Mouse (Mus musculus) ES-Bruce4 (cell line): ENCODE measurements around the gene Gm8104. TPM values are rescaled to one million over a fixed set of nuclear protein-coding genes. Genes with fewer than 3 reads are reported as not detected.
"Not testable (repeated sequence)": the region's sequence is repeated elsewhere in the genome, so short reads cannot be mapped to it uniquely, and the experiment has no call there.

ENCODE experiments used
- H3K27ac ChIP-seq: 2 replicates; pipeline ENCODE4 v1.5.1; 2012; ENCODE audit warnings: low read length, inconsistent platforms; ENCODE audit not compliant: insufficient read depth
- H3K27me3 ChIP-seq: 2 replicates; pipeline ENCODE4 v1.6.1; 2012; ENCODE audit warnings: mild to moderate bottlenecking, low read length, inconsistent platforms; ENCODE audit not compliant: control insufficient read depth, poor library complexity, insufficient read depth, severe bottlenecking
- H3K36me3 ChIP-seq: 2 replicates; pipeline ENCODE4 v1.6.1; 2012; ENCODE audit warnings: inconsistent platforms, mild to moderate bottlenecking, low read length, moderate library complexity; ENCODE audit not compliant: control insufficient read depth, poor library complexity, insufficient read depth, severe bottlenecking
- H3K4me1 ChIP-seq: one replicate; pipeline ENCODE4 v1.8.1; 2011; ENCODE audit warnings: low read length; ENCODE audit not compliant: control insufficient read depth, insufficient read depth
- H3K4me3 ChIP-seq: 2 replicates; pipeline ENCODE4 v1.5.1; 2011; ENCODE audit warnings: low read depth, mild to moderate bottlenecking, low read length
- H3K9ac ChIP-seq: 2 replicates; pipeline ENCODE4 v1.6.1; 2012; ENCODE audit warnings: low read depth, mild to moderate bottlenecking, inconsistent platforms; ENCODE audit not compliant: poor library complexity, severe bottlenecking
- H3K9me3 ChIP-seq: replicated peaks from 2 replicates; pipeline ENCODE4 v1.6.1; 2012; ENCODE audit warnings: mild to moderate bottlenecking, low read length, inconsistent platforms; ENCODE audit not compliant: control insufficient read depth, poor library complexity, insufficient read depth, severe bottlenecking
- polyA plus RNA-seq: library from polyadenylated mRNA; stranded (reverse); fragments of >200 nt; gene quantifications from 2 replicates; pipeline ENCODE4 v1.2.4, GENCODE M21; 2011; ENCODE audit warnings: low read depth; ENCODE audit not compliant: missing spikeins, insufficient read depth, insufficient read length

Gene Gm8104
- not detected in 2 replicates for polyA plus RNA-seq

GRCm38 (mm10) chr14:43100301-43100700 lies at the start of gene Gm8104:
Gene Gm8104, plus strand, starts transcription at chr14:43100601.
- not testable (repeated sequence) for H3K9me3 ChIP-seq, H3K4me3 ChIP-seq, H3K36me3 ChIP-seq, H3K27ac ChIP-seq, H3K27me3 ChIP-seq, H3K9ac ChIP-seq, H3K4me1 ChIP-seq

DNA sequence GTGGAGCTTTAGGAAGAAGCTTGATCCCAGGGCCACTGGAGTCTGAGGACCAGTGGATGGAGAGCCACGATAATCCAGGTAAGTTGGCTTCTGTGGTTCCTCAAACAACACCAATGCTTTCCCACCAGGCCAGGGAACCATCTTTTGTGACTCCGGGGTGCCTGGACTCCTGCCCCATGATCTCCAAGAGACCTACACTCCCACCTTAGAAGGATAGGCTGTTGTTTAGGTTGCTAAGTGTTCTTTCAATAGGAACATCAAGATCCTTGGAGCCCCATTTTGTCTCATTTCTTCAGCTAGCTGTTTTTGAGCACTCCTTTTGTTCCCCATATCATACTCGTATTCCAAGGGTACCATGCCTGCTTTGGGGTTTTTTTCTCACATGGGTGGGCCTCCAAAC lies 42.3 kb upstream of the Gm8104 start:
- not testable (repeated sequence) for H3K27me3 ChIP-seq, H3K36me3 ChIP-seq, H3K4me3 ChIP-seq, H3K9ac ChIP-seq, H3K27ac ChIP-seq, H3K9me3 ChIP-seq, H3K4me1 ChIP-seq

DNA sequence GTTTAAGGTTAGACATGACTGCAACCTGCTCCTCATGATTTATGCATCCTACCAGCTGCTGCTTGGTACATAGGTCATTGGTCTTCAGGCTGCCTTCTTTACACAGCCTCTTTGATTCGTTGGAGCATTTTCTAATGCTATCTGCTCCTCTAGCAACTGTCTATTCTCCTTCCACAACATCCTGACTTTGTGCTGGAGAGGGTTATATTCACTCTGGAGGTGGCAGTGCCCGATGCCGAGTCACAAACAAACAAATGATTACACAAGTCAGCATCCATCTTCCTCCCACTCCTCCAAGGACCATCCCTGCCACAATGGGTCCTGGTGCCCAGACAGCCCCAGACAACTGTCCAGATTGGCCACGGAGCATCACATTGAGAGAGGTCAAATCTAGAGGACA lies 40.2 kb upstream of the Gm8104 start:
- not testable (repeated sequence) for H3K36me3 ChIP-seq, H3K4me3 ChIP-seq

DNA sequence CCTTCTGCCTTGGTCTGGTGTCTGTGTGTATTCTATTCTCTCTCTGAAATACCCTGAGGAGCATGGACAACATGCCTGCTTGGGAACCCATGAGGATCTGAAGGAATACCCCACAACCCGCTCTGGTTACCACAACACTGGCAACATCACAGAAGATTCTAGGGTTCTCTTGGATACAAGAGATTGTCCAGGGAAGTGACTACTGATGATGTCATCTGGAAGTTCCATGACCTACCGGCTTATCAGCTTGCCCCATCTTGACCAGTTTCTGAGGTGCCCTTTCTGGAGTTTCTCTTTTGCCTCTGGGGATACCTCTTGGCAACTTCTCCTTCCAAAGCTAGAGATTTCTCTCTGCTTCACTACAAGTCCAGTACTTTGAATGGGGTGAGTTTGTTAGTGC lies 23.9 kb upstream of the Gm8104 start, which contains the start of gene Gm8094:
Gene Gm8094 (minus strand): TSS at position 101 of the 400 bp plus-strand sequence.
- not testable (repeated sequence) for H3K4me1 ChIP-seq, H3K9me3 ChIP-seq, H3K4me3 ChIP-seq, H3K36me3 ChIP-seq, H3K27me3 ChIP-seq, H3K27ac ChIP-seq, H3K9ac ChIP-seq

More for the DNA sequence above, 40.2 kb upstream of the Gm8104 start:
- H3K4me1 ChIP-seq, H3K9ac ChIP-seq, H3K27ac ChIP-seq, H3K27me3 ChIP-seq, H3K9me3 ChIP-seq: not testable (repeated sequence)

GRCm38 (mm10) chr14:43084936-43085730 lies 15.3 kb upstream of the Gm8104 start:
- H3K27ac ChIP-seq, H3K9ac ChIP-seq, H3K4me1 ChIP-seq, H3K4me3 ChIP-seq, H3K36me3 ChIP-seq, H3K27me3 ChIP-seq, H3K9me3 ChIP-seq: not testable (repeated sequence)

GRCm38 (mm10) chr14:43089103-43089919 lies 11.1 kb upstream of the Gm8104 start:
- H3K27me3 ChIP-seq, H3K9me3 ChIP-seq, H3K9ac ChIP-seq, H3K36me3 ChIP-seq, H3K4me3 ChIP-seq, H3K27ac ChIP-seq, H3K4me1 ChIP-seq: not testable (repeated sequence)

- not testable (repeated sequence) for H3K36me3 ChIP-seq, H3K27ac ChIP-seq, H3K4me3 ChIP-seq, H3K4me1 ChIP-seq, H3K9ac ChIP-seq, H3K27me3 ChIP-seq, H3K9me3 ChIP-seq
These were observed 19.3 kb downstream of the Gm8104 start for GRCm38 (mm10) chr14:43119673-43120072.

DNA sequence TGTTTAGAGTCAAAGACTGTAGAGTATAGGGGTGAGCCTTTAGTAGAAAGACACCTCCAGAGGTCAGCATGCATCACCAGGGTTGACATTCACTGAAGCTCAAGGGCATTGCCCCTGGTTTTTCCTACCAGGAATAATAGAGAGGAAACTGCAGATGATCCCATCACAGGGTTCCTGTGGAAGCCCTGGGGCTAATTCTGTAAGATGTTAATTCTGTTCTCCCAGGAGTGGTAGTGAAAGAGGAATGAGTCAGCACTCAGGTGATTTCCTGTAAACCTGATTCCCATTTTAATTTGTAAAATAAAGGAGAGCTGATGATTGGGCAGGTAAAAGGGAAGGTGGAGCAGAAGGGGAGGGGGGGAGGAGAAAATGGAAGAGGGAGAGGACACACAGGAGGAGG lies 25.9 kb downstream of the Gm8104 start:
- H3K4me1 ChIP-seq, H3K9me3 ChIP-seq, H3K27me3 ChIP-seq, H3K4me3 ChIP-seq, H3K9ac ChIP-seq, H3K36me3 ChIP-seq: not testable (repeated sequence)
- H3K27ac ChIP-seq = peak overlapping the region; percentile 56; the same call in 1 of the 2 replicates
